Mouse (Mus musculus) spleen, postnatal 36 days (tissue): ENCODE measurements at regions not wholly inside any gene's neighbourhood (a gene's known extent, or its start where the extent isn't known, plus 50 kb on each side); places are given as distances from the start of the nearest gene placed in this dataset.

Source experiments
- DNase-seq, 2 experiments: peaks; one replicate each; pipeline ENCODE4 v3.0.0; 2022; ENCODE audit warnings: low spot score in 2 of 2, mixed read lengths in 1 of 2

DNA sequence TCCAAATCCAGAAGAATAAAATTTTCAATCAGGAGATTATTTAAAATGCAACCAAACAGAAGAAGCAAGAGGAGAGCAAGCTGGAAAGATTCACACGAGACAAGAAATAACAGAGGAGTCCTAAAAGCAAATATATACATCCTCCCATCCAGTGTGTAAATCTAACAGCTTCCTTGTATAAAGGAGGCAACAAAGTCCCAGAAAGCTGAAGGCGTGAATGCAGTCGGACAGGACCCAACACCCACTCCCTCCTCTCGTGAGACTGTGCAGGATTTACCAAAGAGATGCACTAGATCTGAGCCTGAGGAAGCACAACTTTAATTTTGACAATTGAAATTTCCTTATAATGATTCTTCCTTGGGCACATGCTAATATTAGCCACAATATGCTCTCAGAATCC, 103.0 kb upstream of the Dcn start:
- no peak for DNase-seq

DNA sequence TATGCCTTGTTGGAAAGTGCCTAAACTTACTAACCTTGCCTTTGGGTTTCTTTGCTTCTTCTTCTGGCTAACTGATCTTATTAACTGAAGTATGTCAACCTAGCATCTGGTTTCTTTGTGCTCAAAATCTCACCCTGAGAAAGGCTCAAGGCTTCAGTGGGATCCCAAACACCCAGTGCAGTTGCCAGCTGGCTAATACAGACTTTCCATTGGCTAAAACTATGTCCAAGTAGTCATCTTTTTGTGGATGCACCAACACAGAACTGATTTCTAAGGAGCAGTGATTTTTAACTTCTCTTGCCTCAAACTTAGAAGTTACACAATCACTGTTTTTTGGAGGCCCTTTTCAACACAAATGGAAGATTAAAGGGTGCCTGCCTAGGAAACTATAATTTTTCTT, 97.8 kb upstream of the Dcn start:
- no peak for DNase-seq

DNA sequence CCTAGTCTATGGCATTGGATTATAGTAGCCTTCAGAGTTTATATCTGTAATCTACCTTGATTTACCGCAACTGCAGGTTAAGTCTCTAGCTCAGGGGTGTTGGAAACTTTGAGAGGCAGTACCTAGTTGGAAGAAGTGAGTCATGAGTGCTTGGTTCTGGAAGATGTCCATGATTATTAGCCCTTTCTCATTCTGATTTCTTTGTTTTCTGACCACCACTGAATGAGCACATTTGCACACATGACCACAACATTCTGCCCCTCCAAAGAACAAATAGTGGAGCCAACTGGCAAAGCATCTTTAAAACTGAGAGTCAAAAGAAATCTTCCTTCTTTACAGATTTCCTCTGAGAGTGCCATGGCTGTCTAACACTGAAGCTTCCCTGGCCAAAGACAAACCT, 95.5 kb upstream of the Dcn start:
- DNase-seq: no peak

DNA sequence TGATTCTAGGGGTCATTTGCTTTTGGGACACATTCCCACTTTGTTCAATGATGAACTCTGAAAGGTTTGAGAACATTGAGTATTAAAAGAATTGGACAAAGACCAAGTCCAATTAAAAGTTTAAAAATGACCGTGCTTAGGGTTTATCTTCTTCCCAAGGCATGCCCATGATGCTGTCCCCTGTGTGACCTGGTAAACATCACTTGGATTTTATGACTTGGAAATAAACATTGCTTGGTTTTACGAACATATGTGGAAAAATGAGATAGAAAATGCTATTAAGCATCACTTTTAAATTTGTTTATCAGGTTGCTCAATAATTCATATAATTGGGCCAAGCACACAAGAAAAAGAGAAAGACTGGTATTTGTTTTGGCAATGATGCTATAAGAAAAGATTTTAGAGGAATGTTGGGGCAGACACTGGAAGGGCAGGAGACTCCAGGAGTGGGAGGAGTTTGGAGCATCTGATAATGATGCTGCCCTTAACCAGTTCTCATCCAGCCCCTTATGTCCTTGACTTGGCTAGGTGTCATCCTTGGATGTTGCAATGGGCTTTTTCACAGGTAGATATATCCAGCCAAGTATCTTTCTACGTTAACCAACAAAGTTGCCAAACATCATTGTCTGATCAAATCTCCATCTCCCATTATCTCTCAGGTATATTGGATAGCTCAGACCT, 92.1 kb upstream of the Dcn start:
- no peak for DNase-seq

DNA sequence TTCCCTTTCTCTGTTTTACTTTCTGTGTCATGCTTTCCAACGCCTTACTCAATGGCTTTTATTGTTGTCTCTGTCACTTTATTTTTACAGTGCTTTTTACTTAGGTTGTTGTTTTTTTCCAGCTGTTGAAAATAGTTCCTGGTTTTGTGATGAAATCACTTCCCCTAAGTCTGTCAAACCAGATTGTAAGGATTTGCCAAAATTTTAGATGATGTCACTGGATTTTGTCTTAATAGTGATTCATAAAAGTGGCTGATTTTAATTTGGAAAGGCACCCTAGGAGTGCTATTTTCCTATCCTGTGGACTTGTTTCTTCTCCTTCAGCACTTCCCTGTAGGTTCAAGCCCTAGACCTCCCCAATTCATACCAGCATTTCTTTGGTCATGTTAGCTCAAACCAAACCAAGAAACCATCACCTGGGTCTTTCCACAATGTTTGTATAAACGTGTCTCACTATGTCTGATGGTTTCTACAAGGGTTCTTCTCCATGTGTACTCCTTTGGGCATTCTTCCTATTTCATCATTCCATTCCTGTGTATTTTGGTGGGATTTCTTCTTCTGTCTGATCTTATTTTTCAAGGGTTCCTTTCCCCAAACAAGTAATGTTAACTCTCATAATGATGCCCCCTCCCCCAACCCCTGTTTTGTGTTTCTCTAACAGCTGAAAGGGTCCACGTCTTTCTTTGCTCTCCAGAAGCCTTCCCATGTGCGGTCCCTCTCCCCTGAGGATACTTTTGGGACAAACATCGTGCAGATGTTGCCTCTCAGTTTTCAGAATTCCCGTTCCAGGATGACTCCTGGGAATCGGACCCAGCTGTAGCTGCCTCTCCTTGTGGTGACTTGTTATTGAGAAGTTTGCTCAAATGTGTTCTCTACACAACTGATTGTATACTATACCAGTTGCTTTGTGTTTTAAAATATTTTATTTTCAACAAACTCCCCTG, 89.5 kb upstream of the Dcn start:
- DNase-seq: no peak

DNA sequence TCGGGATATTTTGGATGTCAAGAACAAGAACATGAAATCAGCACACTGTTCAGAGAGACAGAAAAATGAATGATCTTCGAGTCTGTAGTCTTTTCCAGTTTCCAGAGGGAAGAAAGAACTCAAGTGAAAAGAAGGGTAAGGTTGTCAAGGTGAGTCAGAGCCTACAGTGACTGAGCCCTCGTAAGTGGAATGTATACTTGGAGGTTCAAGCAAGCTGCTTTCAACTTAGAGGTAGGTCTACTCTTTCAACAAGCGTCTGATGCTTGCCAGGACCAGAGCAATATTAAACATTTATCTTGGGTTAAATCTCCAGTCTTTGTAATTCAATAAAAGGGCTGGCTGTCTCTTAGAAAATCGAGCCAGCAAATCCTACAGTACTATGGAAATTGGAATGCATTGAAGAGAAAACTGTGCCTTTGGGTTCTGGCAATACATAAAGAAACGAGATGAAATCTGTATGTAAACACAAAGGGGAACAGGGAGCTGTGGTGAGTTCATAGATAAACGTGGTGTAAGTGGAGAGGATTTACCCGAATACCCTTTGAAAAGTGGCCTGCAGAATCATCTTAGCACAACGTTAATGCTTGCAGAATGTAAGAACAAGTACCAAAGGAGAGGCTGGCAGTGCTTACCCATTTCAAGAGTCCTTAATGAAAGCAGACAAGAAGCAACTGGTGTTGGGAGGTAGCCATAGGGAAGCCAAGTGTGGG, 82.2 kb upstream of the Dcn start:
- DNase-seq: no peak

DNA sequence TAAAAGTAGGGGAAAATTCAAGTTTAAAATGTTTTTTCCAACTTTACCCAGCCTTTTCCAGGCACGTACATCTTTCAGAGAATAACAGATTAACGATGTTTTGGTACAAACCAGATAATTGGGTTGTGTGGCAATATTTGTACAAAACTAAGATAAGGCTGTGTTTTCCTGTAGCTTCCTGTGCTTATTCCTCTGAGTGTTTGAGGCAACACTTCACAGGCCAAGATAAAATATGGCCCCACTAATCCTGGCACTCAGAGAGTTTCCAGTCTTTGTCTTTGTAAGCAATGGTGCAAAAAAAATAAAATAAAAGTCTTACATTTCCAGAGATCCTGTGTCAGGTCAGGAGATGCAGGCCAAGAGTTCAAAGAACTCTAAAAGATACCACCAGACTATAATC, 81.5 kb upstream of the Dcn start:
- DNase-seq: no peak

DNA sequence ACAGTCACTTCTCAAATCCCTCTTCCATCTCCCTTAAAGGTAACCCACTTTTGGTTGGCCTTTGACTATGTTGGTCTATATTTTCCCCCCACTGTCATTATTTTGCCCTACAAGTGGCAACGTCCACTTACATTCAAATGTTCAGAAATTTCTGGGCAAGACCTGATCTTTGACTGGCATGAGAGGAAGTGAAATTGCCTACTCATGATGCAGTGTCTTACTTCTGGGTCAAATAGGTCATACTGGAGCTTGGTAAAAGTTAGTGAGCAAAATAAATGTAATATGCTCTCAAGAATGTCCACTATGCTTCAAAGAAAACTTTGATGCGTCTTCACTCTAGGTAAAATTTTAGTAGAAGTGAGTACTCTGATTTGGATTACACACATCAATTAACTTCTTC, 76.9 kb upstream of the Dcn start:
- no peak for DNase-seq

DNA sequence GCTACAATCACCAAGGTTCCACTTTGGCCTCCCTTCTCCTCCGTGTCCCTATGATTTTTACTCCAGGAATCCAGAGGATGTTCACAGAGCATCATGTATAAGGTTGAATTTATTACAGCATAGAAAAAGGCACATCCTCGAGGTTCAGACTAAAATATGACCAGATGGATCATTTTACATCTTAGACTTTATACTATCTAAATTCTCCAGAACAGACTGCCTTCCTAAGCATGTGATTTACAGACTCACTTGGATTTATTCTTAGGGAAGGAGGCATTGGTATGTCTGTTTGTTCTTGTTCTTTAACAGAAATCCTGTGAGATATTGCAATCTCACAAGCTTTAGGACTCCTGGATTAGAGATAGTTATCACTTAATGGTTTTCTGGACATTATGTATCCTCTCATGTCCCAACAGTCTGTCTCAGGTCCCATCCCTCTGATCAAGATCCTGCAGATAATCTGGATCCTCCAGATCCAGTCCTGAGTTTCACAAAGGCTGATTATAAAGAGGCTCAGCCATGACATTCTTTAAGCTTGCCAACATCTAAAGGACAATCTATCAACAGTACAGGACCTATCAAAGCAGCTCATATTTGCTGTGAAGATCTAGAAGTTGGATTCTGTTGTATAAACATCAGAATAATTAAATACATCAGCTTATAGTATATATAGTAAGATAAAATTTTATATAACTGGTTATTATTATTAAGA, 75.2 kb upstream of the Dcn start:
- no peak for DNase-seq

DNA sequence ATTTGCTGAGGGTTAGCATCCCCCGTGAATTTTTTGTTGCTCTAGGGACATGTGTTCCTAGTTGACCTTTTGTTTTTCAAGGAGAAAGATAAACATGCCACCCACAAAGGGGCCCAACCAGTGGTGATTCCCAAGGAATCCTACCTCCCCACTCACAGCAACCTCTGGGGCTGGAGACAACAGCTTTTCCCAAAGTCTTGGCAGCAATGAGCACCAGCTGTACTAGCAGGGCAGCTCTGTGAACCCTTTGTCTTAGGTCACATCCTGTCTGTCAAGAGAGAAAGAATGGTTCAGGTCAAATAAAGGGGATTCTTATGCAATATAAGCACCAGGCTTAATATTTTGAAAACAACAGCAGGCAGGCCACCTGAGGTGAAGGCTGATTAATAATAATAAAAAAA, 70.2 kb upstream of the Dcn start:
- DNase-seq: no peak

DNA sequence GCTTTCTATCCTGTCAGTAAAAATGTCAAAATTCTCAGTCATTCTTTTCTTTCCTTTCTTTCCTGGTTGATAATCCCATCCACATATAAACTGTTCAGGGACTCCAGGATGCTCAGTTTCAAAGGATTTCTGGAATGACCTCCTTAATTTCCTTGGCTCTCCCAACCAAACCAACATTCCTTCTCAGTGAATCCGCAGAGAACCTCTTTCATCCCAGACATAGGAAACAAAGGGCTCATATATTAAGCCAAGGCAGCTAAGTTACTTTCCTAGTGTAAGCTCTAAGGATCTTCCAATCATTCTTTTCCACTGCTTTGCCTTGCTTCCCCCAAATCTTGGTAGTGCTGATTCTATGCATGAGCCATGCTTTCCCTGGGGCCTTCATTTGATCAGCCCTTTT, 69.5 kb upstream of the Dcn start:
- DNase-seq: no peak

DNA sequence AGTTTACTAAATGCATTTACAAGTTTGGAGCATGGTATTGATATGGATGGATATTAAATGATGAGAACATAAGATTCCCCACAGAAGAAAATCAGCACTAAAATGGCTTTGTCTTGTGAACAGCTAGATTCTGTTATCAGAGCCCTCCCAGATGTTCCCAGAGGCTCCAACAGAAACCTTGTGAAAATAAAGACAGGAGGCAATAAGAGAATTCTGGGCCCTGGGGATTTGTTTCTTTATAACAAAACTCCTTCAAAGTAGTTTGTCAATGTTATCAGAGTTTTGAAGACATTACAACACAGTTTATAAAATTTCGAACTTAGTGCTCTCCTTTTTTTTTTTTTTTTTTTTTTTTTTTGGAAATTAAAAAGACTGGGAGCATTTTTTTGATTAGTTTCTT, 56.8 kb upstream of the Dcn start:
- no peak for DNase-seq

DNA sequence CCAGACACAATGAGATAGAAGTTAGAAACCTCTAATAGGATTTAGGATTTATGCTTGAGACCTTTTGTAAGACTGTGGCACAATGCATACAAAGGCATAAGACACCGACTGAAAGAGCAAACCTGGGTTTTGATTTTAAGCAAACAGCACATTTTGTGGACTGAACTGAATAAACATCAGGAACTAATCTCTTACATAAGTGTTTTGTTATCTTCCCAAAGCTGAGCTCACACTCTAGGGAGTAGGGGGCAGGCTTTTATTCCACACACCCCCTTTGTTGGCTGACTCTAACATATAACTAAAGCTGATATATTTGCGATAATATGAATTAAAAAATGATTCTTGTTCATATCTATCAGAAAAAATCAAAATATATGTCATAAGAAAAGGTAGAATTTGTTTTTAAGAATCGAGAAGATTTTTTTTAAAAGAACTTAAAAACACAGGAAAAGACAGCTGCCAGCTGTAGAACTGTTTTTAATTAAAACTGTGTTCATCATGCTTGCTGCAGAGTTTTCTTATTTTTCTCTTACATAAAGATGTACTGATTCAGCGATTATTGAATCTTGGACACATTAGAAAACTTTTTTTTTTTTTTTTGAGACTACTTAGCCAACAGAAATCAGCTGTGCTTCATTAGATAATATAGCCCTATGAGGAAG, 56.2 kb upstream of the Dcn start:
- no peak for DNase-seq
